Mouse (Mus musculus): Measurements from ENCODE around the gene Bora. TPM values are rescaled to one million over a fixed set of nuclear protein-coding genes. Genes with fewer than 3 reads are reported as not detected.
"Not testable (repeated sequence)": the region's sequence is repeated elsewhere in the genome, so short reads cannot be mapped to it uniquely, and the experiment has no call there.

The Bora gene
- 6.0 and 9.4 TPM in 2 replicates for polyA plus RNA-seq (2012; rRNA removed)

DNA sequence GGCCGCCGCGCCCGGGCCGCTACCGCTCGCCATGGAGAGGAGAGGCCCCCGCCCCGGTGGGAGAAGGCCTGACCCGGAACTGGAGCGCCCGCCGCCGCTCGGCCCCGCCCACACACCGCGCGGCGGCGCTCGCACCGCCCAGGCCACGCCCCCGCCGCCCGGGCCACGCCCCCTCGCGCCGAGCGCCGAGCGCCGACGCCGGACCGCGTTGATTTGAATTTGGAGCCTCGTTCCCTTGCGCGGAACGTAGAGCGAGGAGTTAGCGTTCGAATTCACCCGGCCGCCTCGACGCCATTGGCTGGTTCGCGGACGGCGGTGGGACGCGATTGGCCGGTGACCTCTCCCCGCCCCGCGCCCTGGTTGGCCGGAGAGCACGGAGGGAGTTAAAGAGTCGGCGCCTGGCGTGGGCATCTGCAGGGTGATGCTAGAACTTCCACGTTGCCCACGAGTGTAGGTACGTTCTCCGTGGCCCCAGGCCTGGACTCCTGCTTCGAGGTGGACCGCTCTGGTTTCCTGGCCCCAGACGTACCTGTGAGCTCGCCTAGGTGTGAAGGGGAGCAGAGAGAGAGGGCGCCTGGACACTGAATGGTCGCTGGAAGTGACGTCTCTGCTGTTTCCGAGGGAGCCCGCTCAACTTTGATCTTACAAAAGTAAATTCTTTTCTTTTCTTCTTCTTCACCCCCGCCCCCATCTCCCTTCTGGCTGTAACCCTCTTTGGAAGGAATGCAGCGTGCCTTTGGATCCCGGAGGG is at the start of gene Bora, which contains the start of gene Mzt1:
Gene Bora (plus strand): TSS at position 192 of the 751 bp plus-strand sequence.
Gene Mzt1 (minus strand): TSS at position 104 of the 751 bp plus-strand sequence.
- peak; percentile 81 for DNase-seq (ENCODE audit: low read depth, low spot score)
- WGBS = under 1% methylated on average over 76 of the region's 81 CpGs

DNA sequence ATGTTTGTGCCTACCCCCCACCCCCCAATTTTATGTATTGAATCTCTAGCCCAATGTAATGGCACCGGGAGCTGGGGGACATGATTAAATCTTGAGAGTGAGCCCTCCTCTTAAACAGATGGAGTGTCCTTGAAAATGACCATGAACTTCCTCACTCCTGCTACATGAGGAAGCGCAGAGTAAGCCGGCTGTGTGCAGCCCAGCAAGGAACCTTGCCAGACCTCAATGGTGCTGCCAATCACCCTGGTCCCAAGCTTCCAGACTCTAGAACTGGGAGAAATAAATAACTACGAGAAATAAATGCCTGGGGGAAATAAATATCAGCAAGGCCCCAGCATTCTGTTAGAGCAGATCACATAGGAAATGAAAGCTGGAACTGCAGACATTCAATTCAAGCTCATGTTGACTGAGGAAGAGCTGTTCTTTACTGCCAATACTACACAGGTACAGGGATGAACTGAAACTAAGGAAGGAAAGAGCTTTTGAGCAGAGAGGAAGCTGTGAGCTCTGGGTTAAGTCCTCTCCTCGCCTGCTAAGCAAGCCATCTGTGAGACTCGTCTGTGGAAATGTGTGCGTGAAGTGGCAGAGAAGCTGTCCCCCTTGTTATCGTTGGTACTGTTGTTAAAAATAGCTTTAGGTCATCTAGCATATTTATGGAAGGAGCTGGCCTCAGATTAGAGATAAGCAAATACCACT is 35.6 kb upstream of the Bora start:
- DNase-seq (ENCODE audit: low read depth, low spot score) = no peak
- WGBS = 39% methylated on average over 8 of the region's 8 CpGs

DNA sequence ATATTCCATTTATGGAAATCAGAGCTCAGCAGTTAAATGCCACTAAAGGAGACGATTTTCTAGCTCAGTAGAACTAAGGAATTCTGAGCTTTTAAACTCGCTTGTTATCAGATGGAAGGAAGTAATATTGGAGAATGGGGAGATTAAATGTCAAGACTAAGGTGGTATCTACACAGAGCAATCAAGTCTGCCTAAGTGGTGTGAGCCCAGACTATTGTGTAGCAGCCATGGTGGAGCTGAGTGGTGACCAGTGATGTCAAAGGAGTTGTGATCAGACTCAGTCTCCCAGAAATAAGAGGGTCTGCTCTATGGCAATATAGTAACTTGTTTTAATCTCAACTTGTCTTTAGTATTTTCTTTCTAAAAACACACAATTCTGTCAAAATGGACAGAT is 35.1 kb upstream of the Bora start:
- DNase-seq (ENCODE audit: low read depth, low spot score) = no peak
- 44% methylated on average over 2 of the region's 2 CpGs for WGBS

DNA sequence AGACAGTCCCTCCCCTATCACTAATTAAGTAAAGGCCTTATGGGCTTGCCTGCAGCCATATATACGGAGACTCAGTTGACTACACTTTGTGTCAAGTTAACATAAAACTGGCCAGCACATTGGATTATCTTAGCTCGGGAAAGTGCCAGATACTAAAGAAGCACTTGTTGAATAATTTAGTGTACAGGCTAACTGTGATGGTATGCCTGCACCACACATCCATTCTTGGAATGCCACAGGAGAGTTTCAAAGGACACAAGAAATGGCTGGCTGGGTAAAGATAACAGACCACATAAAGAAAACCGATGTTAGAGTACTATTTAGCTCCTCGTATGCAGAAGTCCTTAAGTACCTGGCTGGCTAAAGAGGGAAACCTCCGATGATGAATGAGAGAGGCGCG is 27.3 kb upstream of the Bora start:
- 82% methylated on average over 7 of the region's 7 CpGs for WGBS
- no peak for DNase-seq (ENCODE audit: low read depth, low spot score)

DNA sequence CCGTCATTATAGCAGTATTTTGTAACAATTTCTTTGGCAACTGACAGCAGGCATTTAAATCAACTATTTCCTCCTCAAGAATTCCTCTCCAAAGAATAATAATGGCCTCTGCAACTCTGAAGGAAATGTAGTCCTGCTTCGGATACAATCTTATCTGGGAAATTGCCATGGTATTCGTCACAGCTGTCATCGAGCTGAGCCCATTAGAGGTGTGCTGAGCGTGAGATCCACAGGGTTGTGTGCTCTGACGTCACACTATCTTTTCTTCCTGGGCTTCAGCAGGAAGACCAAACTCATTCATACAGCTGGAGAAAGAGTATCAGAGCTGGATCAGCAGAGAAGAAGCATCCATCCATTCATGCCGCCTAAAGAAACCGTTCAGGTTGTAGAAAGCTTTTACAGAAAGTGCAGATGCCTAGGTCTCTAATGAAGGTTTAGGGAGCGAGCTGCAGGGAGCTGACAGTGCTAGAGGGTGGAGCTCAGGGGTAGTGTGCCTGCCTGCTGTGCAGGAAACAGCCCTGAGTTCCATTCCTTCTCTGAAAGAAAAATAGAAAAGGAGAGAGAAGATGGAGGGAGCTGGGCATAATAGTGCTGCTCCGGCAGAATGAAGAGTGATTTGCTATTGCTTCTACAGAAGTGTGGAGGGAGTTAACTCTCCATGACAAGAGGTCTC is 26.8 kb upstream of the Bora start:
- WGBS = 59% methylated on average over 10 of the region's 10 CpGs
- DNase-seq (ENCODE audit: low read depth, low spot score) = no peak

DNA sequence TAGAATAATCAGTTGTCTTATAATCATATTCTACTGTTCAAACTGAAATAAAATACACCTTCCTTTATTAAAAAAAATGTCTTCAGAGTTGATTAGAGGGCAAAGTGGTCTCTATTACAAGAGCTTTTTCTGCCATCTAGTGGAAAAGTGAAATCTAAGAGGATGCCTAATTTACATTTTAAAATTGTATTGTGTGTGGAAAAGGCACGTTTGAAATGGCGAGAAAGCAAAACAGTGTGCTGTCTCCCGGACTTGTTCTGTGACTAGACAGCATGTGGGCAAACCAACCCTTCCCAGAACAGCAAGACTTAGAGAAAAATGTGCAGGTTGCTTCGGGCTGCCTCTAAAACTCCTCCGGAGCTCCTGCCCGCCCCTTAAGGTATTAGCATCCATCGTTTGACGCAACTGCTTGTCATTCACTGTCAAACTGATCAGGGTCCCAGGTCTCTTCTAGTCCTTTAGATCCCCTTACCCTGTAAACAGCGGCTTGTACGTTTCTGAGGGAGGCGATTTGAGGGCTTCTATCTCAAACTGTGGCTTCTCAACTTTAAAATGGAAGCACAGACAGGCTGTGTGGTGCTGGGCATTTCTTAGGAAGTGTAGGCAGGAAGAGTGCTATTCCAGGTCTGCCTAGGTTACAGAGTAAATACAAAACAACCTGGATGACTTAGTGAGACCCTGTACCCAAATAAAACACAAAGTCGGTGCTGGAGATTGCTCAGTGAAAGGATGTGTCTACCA is 23.5 kb upstream of the Bora start:
- WGBS = 43% methylated on average over 12 of the region's 12 CpGs

DNA sequence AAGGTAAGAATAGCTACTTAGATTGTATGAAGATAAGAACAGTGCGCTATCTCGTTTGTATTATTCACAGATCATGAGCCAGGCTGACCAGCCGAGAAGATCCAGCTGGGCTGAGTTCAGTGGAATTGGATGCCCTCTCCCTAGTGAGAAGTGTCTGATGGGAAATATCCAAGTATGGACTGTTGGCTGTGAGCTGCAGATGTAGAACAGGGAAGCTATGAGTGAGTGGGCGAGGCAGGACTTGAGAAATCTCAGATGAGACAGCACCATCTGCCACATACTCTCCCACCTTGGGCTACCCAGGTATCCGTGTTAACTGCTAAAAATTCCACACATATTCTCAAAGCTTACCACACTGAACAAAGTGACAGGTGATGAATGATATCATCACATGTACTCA is 16.0 kb upstream of the Bora start:
- no peak for DNase-seq (ENCODE audit: low read depth, low spot score)
- WGBS = 64% methylated on average over 5 of the region's 5 CpGs

More for the DNA sequence above, 23.5 kb upstream of the Bora start:
- DNase-seq (ENCODE audit: low read depth, low spot score) = no peak

DNA sequence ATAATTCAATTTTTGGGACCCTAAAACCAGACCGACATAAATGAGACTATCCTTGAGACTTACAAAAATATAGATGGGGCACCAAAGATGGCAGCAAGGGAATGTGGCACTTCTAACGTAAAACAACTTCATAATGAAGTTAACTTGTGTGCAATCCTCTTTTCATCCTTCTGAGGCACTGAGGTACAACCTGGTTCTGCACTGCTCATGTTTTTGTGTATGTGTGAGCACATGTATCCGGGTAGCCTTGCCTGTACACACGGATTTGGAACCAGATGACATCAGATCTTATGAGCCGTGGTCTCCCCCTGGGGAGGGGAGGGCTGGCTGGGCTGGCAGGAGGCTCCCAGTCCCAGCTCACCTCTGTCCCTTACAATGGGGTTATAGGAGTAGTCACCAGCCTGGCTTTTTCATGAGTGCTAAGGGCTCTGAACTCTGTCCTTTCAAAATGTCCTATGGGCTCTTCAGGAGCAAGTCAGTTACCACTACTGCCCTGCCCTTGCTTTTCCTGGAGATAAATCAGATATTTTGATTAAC is 14.6 kb upstream of the Bora start:
- no peak for DNase-seq (ENCODE audit: low read depth, low spot score)
- WGBS = 81% methylated on average over 5 of the region's 5 CpGs

DNA sequence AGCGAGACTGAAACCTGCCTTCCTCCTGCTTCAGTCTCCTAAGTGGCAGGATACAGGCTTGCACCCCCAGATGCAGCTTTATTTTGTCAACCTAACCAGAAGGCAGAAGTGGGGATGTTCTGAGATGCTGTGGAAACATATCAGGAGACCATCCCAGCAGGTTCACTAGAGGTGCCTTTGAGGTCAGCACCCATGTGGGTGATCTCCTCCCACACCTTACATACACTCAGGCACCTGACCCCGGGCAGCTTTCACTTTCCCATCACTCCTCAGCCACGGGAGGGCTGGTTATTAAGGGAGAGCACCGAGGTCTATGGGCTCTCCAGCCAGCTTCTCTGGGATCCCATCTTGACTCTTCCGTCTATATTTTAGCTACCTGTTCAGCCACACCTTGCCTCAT is 13.4 kb upstream of the Bora start:
- 55% methylated on average over 5 of the region's 5 CpGs for WGBS

DNA sequence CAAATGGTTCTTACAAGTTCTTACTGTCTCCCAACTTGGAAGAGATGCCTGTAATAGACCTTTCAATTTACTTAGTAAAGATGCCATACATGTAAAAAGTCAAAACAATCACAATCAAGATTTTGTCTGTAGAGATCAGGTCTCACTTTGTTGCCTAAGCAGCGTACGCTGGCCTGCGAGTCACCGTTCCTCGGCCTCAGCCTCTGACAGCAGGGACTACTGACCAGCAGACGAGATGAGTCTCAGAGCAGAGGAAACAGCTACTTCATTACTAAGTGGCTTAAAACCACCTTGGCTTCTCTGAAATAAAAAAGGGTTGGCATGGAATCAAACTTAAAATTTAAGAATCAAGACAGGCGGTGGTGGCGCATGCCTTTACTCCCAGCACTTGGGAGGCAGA is 11.2 kb upstream of the Bora start:
- not testable (repeated sequence) for DNase-seq (ENCODE audit: low read depth, low spot score)
- WGBS = 95% methylated on average over 8 of the region's 8 CpGs

More for the DNA sequence above, 13.4 kb upstream of the Bora start:
- no peak for DNase-seq (ENCODE audit: low read depth, low spot score)

DNA sequence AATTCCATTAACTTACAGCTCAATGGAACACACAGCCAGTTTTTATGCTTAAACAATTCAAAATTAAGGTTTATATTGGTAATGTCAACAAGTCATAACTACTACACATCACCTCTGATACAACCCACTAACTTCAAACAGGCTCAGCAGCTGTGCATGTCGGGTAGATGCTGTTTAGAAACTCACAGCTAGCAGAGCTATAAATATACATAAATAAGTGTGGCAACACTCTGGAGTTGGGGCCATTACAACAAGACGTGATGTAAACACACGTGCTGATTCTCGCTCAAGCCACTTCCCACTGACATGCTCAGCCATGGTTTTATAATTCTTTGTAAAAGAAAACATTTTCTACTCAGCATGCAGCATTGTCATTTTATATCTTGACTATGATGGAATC is 10.0 kb upstream of the Bora start:
- 71% methylated on average over 4 of the region's 4 CpGs for WGBS
- no peak for DNase-seq (ENCODE audit: low read depth, low spot score)

DNA sequence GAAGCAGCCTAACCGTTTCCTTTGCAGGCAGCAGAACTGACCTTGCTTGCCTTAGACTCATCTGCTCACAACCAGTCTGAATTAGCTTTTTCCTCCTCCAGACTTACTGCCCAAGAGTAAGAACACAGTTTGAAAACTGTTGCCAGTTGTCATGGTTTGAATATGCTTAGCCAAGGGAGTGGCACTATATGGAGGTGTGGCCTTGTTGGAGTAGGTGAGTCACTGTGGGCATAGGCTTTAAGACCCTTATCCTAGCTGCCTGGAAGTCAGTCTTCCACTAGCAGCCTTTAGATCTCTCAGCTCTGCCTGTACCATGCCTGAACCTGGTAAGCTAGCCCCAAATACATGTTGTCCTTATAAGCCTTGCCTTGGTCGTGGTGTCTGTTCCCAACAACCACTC is 8.3 kb upstream of the Bora start:
- no peak for DNase-seq (ENCODE audit: low read depth, low spot score)
- WGBS = 50% methylated on average over 2 of the region's 2 CpGs

DNA sequence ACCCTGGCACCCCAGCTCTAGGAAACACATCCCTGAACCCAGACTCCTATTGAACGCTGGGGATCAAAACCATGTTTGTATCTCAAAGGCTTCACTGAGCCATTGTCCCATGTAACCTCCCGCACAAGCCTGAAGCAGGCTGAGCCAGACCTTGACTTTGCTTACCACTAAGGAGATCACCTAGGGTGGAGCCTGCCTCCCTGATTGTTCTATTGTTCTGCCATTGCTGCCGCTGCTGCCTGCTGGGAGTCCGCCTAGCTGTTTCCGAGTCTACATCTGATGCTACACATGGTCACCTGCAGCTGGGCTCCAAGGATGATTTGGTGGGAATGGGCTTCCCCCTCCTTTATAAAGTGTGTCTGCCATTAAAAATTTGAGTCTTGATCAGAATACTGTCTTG is 6.7 kb upstream of the Bora start:
- not testable (repeated sequence) for DNase-seq (ENCODE audit: low read depth, low spot score)
- WGBS = 81% methylated on average over 5 of the region's 5 CpGs

DNA sequence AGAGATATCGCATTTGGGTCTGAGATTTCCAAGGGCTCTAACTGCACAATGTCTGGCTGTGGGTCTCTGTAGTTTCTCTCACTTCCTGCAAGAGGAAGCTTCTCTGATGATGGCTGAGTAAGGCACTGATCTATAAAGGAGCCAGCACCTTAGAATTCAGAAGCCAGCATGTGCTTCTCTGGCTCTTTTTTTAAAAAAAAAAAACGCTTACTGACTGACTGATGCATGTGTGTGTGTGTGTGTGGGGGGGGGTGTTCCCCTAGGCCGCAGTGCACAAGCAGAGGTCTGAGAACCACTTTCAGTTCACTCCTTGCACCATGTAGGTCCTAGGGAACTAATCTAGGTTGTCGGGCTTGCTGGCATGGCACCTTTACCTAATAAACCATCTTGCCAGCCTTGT is 4.6 kb upstream of the Bora start:
- no peak for DNase-seq (ENCODE audit: low read depth, low spot score)
- WGBS = 56% methylated on average over 4 of the region's 4 CpGs

DNA sequence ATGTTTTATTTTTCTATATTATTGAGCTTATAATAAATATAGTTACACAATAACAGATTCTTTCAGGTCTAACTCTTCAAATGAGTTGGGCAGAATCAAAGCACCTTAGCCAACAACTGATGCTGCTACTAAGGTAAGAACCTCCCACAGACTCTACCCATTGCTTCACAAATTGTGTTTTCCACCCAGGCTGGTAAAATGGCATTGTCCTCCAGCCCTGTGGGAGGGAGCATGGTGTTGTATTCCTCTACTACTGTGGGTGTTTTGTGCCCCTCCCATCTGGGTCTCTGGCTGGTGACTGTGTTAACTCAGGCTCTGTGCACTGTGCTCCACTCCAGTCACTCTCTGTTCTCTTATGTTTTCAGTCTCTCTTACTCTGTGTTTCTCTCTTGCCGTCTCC is 2.5 kb upstream of the Bora start:
- WGBS = 75% methylated on average over 1 of the region's 1 CpGs
- no peak for DNase-seq (ENCODE audit: low read depth, low spot score)

DNA sequence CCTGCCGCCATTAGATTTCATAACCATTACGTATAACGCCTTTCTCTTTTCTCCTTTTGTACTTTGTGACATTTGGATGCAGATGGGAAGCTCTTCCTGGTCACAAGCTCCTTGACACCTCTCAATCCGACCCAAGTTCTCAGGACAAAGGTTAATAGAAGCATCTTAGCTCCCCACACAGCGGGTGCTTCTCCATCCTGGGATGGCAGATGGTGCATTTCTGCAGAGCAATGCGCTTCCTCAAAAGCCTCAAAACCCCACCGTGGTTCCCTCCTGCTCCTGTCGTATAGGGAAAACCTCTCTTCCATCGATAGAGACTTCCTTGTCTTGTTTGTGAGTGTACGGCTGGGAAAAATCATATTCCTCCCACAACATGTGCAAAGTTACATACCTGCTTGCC is 1.9 kb upstream of the Bora start:
- 47% methylated on average over 10 of the region's 10 CpGs for WGBS
- DNase-seq (ENCODE audit: low read depth, low spot score) = no peak

DNA sequence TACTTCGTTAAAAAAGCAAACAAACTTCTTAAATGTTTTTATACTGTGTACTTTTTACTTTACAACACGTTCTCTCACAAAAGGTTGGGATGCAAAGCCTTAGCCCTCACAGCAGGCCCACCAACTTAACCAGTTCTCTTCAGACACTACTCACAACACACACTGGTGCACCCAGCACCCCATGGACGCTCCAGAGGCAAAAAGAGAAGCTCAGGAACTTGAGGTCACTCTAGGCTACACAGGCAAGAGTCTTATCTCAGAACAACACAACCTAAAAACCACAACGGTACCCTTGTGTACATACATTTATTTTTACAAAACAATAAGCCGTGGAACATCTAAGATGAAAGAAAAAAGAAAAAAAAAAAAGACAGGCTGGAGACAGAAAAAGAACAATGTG is 1.3 kb upstream of the Bora start:
- WGBS = 4% methylated on average over 5 of the region's 5 CpGs
- no peak for DNase-seq (ENCODE audit: low read depth, low spot score)

DNA sequence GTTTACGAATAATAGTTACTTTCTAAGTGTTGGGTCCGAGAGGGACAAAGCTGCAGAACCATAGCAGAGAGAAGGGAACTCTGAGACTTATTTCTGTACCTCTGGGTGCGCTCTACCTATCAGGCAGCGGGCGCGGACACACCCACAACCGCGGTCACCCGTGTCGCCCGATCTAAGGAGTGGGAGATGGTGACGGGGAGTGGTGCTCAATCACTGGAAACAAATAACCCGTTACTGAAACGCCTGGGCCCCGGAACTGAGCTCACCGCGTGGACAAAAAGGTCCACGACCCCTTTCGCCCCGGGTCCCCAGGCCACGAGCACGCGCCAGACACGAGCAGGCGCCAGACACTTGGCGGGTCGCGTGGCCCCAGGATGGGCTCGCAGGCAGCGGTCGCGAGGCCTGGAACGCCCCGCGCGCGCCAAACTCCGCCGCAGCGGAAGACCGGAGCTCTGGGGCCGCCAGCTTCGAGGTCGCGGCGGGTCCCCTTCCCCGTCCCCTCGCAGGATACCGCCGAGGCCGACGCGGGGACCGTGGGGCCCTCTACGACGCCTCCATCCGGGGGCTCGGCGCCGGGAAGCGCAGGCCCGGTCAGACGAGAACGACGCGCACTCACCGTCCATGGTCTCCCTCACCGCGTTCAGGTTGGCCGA is 518 bp upstream of the Bora start:
- WGBS = under 1% methylated on average over 69 of the region's 70 CpGs
- DNase-seq (ENCODE audit: low read depth, low spot score) = no peak

DNA sequence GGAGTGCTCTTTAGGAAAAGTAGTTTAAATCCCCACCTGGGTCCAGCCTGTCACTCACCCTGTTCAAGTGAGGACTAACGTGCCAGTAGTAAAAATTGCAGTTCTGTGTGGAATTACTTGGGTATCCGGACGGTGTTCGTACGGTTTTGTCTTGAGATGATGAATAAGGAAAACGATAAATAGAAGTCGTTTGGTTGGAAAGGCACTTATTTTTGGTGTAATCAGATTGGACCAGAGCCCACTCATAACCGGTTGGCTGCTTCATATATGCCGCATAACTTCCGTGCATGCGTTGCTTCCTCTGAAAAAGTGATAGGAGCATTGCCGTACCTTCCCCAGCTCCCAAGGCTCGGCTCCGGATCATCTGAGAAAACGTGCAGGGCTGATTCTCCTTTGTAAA is 760 bp downstream of the Bora start:
- DNase-seq (ENCODE audit: low read depth, low spot score) = no peak
- WGBS = under 1% methylated on average over 15 of the region's 15 CpGs
